Mouse (Mus musculus) neural tube, embryonic 14.5 days (tissue): ENCODE measurements around the gene AU022252. TPM values are rescaled to one million over a fixed set of nuclear protein-coding genes. Genes with fewer than 3 reads are reported as not detected.

Experiments used
- ATAC-seq: fragments of 200-750 bp; cut with Nextera tagmentation; 2 replicates; pipeline ENCODE4 v1.8.0; 2017; ENCODE audit warnings: low read depth, mild to moderate bottlenecking, moderate TSS enrichment, moderate library complexity
- H3K27ac ChIP-seq: fragments of 300-500 bp; sonication (generic); 2 replicates; pipeline ENCODE4 v1.5.1; 2014; ENCODE audit warnings: low read depth, mild to moderate bottlenecking, control low read depth, low read length, moderate library complexity, mixed read lengths
- H3K27me3 ChIP-seq: fragments of 300-500 bp; sonication (generic); 2 replicates; pipeline ENCODE4 v1.6.1; 2014; ENCODE audit warnings: low read length; ENCODE audit not compliant: control insufficient read depth, insufficient read depth
- H3K36me3 ChIP-seq: fragments of 300-500 bp; sonication (generic); 2 replicates; pipeline ENCODE4 v1.6.1; 2014; ENCODE audit warnings: low read length, mixed read lengths; ENCODE audit not compliant: control insufficient read depth, insufficient read depth
- H3K4me1 ChIP-seq: fragments of 300-500 bp; sonication (generic); 2 replicates; pipeline ENCODE4 v1.6.1; 2014; ENCODE audit warnings: low read length; ENCODE audit not compliant: control insufficient read depth, insufficient read depth
- H3K4me2 ChIP-seq: fragments of 300-500 bp; sonication (generic); 2 replicates; pipeline ENCODE4 v1.6.1; 2014; ENCODE audit warnings: mild to moderate bottlenecking, low read depth, low read length, control low read depth
- H3K4me3 ChIP-seq: fragments of 300-500 bp; sonication (generic); 2 replicates; pipeline ENCODE4 v1.5.1; 2014; ENCODE audit warnings: low read depth, low read length, control low read depth, mixed read lengths
- H3K9ac ChIP-seq: fragments of 300-500 bp; sonication (generic); replicated peaks from 2 replicates; pipeline ENCODE4 v1.6.1; 2014; ENCODE audit warnings: low read depth, mild to moderate bottlenecking, control low read depth, low read length, mixed read lengths
- H3K9me3 ChIP-seq: fragments of 300-500 bp; sonication (generic); 2 replicates; pipeline ENCODE4 v1.6.1; 2016; ENCODE audit warnings: low read length; ENCODE audit not compliant: control insufficient read depth
- WGBS: fragments of 180-500 bp; shearing (Covaris S2); extraction: QIAGEN DNeasy Blood & Tissue Kit; methylation state at CpG from one replicate; pipeline ENCODE4 v1.1.7; 2014; 5-methylcytosine and 5-hydroxymethylcytosine counted together
- polyA plus RNA-seq: library from polyadenylated mRNA; unstranded; fragments of >200 nt; fragmentation: Nextera tagmentation; extraction: Ambion mirVana; gene quantifications from 2 replicates; pipeline ENCODE4 v1.2.1, GENCODE M21; 2014

Gene AU022252
- polyA plus RNA-seq, 1 experiment from 2014 or later, result 19.2 TPM

- WGBS, result 79% methylated on average over 15 of the region's 15 CpGs
- H3K4me2 ChIP-seq, result no peak overlapping the region
- no peaks in the 10 kb centered on the region for H3K36me3 ChIP-seq
- H3K27me3 ChIP-seq, result no peaks in the 10 kb centered on the region
- no peak overlapping the region for H3K9ac ChIP-seq
- H3K4me1 ChIP-seq, result no peaks in the 10 kb centered on the region
- no peak overlapping the region for H3K4me3 ChIP-seq
- no peak overlapping the region for H3K27ac ChIP-seq
- no peak for ATAC-seq
- H3K9me3 ChIP-seq, result no peaks in the 10 kb centered on the region
These were observed 27.1 kb upstream of the AU022252 start for GRCm38 (mm10) chr4:119259344-119260254.

GRCm38 (mm10) chr4:119257083-119257482 lies 24.6 kb upstream of the AU022252 start:
- Histone ChIP-seq H3K27ac (no peak overlapping the region), H3K36me3 (no peaks in the 10 kb centered on the region), H3K27me3 (no peaks in the 10 kb centered on the region), H3K9me3 (no peaks in the 10 kb centered on the region), H3K4me2 (no peak overlapping the region), H3K4me3 (no peak overlapping the region), H3K4me1 (peaks cover 6% of the 10 kb centered on the region), H3K9ac (no peak overlapping the region)
- no peak for ATAC-seq
- whole genome bisulfite sequencing, result 81% methylated on average over 6 of the region's 6 CpGs

- H3K4me3 ChIP-seq, result no peak within 1 kb of the TSS
- ATAC-seq, result no peak
- H3K4me2 ChIP-seq, result no peak within 1 kb of the TSS
- H3K27ac ChIP-seq, result peak within 1 kb of the TSS; percentile 45
- H3K9ac ChIP-seq, result no peak within 1 kb of the TSS
- no peaks in the 10 kb centered on the region for H3K27me3 ChIP-seq
- no peaks in the 10 kb centered on the region for H3K36me3 ChIP-seq
- 81% methylated on average over 12 of the region's 12 CpGs for WGBS
- no peaks in the 10 kb centered on the region for H3K9me3 ChIP-seq
- H3K4me1 ChIP-seq, result peaks cover 6% of the 10 kb centered on the region
These were observed 22.8 kb upstream of the AU022252 start, which contains the start of gene Cldn19 for GRCm38 (mm10) chr4:119255351-119255750. Gene Cldn19 (plus strand): TSS chr4:119255414.

GRCm38 (mm10) chr4:119254012-119254618 lies 21.6 kb upstream of the AU022252 start:
- Histone ChIP-seq H3K4me2 (no peak overlapping the region), H3K36me3 (no peaks in the 10 kb centered on the region), H3K27me3 (no peaks in the 10 kb centered on the region), H3K4me1 (peaks cover 6% of the 10 kb centered on the region), H3K9ac (no peak overlapping the region), H3K9me3 (no peaks in the 10 kb centered on the region), H3K4me3 (no peak overlapping the region), H3K27ac (peak overlapping the region; percentile 45)
- 24% methylated on average over 9 of the region's 9 CpGs for WGBS
- peak; percentile 65 for ATAC-seq

- H3K4me3 ChIP-seq, result no peak overlapping the region
- 63% methylated on average over 7 of the region's 7 CpGs for WGBS
- no peaks in the 10 kb centered on the region for H3K27me3 ChIP-seq
- no peak overlapping the region for H3K9ac ChIP-seq
- no peak overlapping the region for H3K4me2 ChIP-seq
- no peaks in the 10 kb centered on the region for H3K9me3 ChIP-seq
- no peak for ATAC-seq
- H3K27ac ChIP-seq, result no peak overlapping the region
- H3K4me1 ChIP-seq, result peaks cover 9% of the 10 kb centered on the region
- H3K36me3 ChIP-seq, result no peaks in the 10 kb centered on the region; the same call in 1 of the 2 replicates
These were observed 19.7 kb upstream of the AU022252 start for GRCm38 (mm10) chr4:119252025-119252808.

- H3K4me3 ChIP-seq, result no peak overlapping the region
- no peak overlapping the region for H3K27ac ChIP-seq
- no peaks in the 10 kb centered on the region for H3K27me3 ChIP-seq
- no peaks in the 10 kb centered on the region for H3K9me3 ChIP-seq
- no peak overlapping the region for H3K9ac ChIP-seq
- no peak for ATAC-seq
- peaks cover 14% of the 10 kb centered on the region for H3K36me3 ChIP-seq
- no peak overlapping the region for H3K4me2 ChIP-seq
- 85% methylated on average over 11 of the region's 11 CpGs for WGBS
- peaks cover 6% of the 10 kb centered on the region; the same call in 1 of the 2 replicates for H3K4me1 ChIP-seq
These were observed 16.0 kb upstream of the AU022252 start for GRCm38 (mm10) chr4:119248407-119248965.

- 31% methylated on average over 13 of the region's 13 CpGs for WGBS
- Histone ChIP-seq H3K9me3 (no peaks in the 10 kb centered on the region), H3K4me2 (no peak overlapping the region), H3K4me3 (no peak overlapping the region), H3K27ac (peak overlapping the region; percentile 18; the same call in 1 of the 2 replicates), H3K27me3 (no peaks in the 10 kb centered on the region), H3K9ac (no peak overlapping the region), H3K4me1 (peaks cover 6% of the 10 kb centered on the region; the same call in 1 of the 2 replicates), H3K36me3 (peaks cover 21% of the 10 kb centered on the region)
- peak; percentile 74 for ATAC-seq
These were observed 15.1 kb upstream of the AU022252 start for GRCm38 (mm10) chr4:119247462-119248235.

GRCm38 (mm10) chr4:119246688-119247225 lies 14.2 kb upstream of the AU022252 start:
- Histone ChIP-seq H3K9ac (no peak overlapping the region), H3K36me3 (peaks cover 30% of the 10 kb centered on the region), H3K27ac (no peak overlapping the region), H3K27me3 (no peaks in the 10 kb centered on the region), H3K9me3 (no peaks in the 10 kb centered on the region), H3K4me1 (peaks cover 6% of the 10 kb centered on the region; the same call in 1 of the 2 replicates), H3K4me2 (no peak overlapping the region), H3K4me3 (no peak overlapping the region)
- ATAC-seq, result no peak
- WGBS, result 76% methylated on average over 14 of the region's 14 CpGs
